Mouse (Mus musculus): ENCODE measurements around the gene Cltc. TPM values are rescaled to one million over a fixed set of nuclear protein-coding genes. Genes with fewer than 3 reads are reported as not detected.
"Not testable (repeated sequence)": the region's sequence is repeated elsewhere in the genome, so short reads cannot be mapped to it uniquely, and the experiment has no call there.

Gene Cltc
- polyA plus RNA-seq, 1 experiment from 2014 or later: 138 TPM

DNA sequence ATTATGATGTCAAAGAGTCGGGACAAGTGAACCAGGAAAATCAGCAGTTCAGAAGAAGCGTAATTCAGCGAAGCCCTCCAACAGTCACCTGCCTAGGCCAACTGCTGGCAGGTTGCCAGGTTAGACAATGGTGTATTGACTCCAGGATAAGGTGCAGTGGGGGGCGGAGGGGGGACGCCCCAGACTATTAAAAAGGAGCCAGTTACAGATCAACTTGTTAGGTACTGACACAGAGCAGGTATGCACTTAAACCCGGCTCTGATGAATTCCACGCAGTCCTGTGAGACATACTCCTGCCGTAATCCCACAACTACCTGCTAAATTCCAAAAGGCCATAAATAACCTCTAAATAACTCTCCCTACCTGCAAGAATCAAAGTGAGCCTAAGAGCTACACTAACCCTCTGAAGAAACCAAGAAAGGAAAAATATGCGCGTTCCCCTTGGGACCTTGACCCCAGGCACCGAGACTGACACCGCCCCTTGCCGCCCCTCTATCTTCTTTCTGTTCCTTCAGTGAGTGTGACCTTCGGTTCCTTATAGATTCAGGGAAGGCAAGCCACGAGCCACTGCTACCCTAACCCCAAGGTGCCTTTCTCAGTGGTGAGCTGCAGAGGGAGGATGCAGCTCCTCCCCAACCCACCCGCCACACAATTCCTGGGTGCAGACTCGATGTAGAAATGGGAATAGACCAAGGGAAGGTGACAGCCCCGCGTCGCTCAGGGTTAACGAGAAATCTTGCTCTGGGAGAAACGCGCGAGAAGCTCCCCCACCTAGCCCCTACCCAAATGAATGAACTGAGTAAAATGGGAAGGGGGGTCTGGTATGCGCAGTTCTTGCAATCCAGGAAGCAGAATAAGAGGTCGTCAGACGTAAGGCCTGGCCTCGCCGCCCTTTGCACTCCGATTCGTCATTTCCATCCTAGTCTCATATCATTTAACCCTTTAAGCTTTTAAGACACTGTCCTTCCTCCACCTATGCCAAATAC is 916 bp downstream of the Cltc start:
- peaks cover 13% of the 10 kb centered on the region; the same call in 1 of the 2 replicates for H3K36me3 ChIP-seq
- peaks cover 30% of the 10 kb centered on the region for H3K4me1 ChIP-seq (replicated peaks)
- no peaks in the 10 kb centered on the region for H3K9me3 ChIP-seq
- DNase-seq (ENCODE audit: low spot score): peak; percentile 4
- H3K4me3 ChIP-seq: peak overlapping the region; percentile 98
- 8% methylated on average over 31 of the region's 31 CpGs for WGBS
- H3K27ac ChIP-seq: peak overlapping the region; percentile 98
- H3K27me3 ChIP-seq (ENCODE audit: insufficient read depth, poor library complexity, severe bottlenecking): no peaks in the 10 kb centered on the region

DNA sequence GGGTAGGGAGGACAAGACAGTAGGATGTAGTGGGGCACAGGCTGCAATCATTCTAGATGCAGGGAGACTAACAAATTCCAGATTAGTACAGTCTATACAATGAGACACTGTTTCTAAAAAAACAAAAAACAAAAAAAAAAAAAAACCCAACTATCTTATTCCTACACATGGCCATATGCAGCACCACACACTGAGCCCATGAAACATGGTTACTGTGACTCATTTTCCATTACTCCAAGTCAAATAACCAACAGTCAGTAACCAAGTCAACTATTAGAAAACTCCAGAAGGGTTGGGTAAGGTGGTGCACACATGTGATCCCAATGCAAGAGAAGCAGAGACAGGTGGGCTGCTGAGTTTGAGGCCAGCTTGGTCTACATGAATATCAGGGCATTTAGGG is 5.0 kb downstream of the Cltc start:
- Histone ChIP-seq H3K4me1 (replicated peaks) (peaks cover 18% of the 10 kb centered on the region), H3K27ac (no peak overlapping the region), H3K36me3 (peaks cover 13% of the 10 kb centered on the region; the same call in 1 of the 2 replicates), H3K27me3 (ENCODE audit: insufficient read depth, poor library complexity, severe bottlenecking) (no peaks in the 10 kb centered on the region), H3K4me3 (no peak overlapping the region), H3K9me3 (no peaks in the 10 kb centered on the region)
- DNase-seq (ENCODE audit: low spot score): no peak

DNA sequence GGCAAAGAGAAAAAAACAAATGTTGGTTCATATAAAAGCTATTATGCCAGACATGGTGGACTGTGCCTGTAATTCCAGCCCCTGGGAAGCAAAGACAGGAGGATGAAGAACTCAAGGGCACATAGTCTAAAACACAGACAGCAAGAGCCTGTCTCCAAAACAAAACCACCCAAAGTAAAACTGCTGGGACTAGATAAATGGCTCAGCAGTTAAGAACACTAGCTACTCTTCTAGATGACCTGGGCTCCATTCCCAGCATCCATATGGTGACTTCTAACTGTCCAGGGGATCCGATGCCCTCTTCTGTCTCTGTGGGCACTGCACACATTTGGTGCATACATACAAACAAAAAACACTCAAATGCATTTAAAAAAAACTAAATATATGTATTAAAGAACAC is 6.4 kb downstream of the Cltc start:
- peaks cover 13% of the 10 kb centered on the region; the same call in 1 of the 2 replicates for H3K36me3 ChIP-seq
- 96% methylated on average over 1 of the region's 1 CpGs for WGBS
- no peaks in the 10 kb centered on the region for H3K9me3 ChIP-seq
- no peak overlapping the region for H3K4me3 ChIP-seq
- no peaks in the 10 kb centered on the region for H3K27me3 ChIP-seq (ENCODE audit: insufficient read depth, poor library complexity, severe bottlenecking)
- H3K4me1 ChIP-seq (replicated peaks): peaks cover 13% of the 10 kb centered on the region
- H3K27ac ChIP-seq: no peak overlapping the region
- no peak for DNase-seq (ENCODE audit: low spot score)

DNA sequence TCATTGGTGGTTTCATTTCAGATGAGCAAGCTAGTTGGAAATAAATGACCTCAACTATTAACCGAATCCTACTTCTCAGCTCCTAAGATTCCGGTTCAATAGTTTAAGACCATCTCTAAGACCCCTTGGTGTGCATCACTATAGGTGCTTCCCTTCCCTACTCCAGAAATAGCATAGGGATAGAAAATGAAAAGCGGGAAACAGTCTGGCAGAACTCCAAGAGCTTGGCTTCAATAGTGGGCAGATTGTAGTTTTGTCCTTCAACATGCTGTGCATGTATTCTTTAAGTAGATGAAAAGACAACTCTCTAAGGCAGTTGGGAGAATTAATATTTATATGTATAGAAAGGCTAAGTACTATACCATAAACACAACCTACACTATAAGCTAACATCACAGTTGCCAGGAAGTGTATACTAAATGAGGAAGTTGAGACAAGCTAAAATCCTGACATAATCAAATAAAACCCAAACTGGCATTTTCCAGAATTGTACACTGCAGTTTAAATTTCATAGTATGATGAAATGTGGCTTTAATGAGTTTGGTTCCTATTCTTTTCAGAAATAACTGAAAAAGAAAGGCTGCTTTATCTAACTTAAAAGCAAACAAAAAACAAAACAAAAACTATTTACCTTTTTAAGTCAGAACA is 7.5 kb downstream of the Cltc start:
- peaks cover 13% of the 10 kb centered on the region; the same call in 1 of the 2 replicates for H3K36me3 ChIP-seq
- 94% methylated on average over 3 of the region's 3 CpGs for WGBS
- H3K27ac ChIP-seq: no peak overlapping the region
- H3K27me3 ChIP-seq (ENCODE audit: insufficient read depth, poor library complexity, severe bottlenecking): no peaks in the 10 kb centered on the region
- H3K4me3 ChIP-seq: no peak overlapping the region
- DNase-seq (ENCODE audit: low spot score): no peak
- H3K9me3 ChIP-seq: no peaks in the 10 kb centered on the region
- H3K4me1 ChIP-seq (replicated peaks): peaks cover 3% of the 10 kb centered on the region; the same call in 1 of the 2 replicates

DNA sequence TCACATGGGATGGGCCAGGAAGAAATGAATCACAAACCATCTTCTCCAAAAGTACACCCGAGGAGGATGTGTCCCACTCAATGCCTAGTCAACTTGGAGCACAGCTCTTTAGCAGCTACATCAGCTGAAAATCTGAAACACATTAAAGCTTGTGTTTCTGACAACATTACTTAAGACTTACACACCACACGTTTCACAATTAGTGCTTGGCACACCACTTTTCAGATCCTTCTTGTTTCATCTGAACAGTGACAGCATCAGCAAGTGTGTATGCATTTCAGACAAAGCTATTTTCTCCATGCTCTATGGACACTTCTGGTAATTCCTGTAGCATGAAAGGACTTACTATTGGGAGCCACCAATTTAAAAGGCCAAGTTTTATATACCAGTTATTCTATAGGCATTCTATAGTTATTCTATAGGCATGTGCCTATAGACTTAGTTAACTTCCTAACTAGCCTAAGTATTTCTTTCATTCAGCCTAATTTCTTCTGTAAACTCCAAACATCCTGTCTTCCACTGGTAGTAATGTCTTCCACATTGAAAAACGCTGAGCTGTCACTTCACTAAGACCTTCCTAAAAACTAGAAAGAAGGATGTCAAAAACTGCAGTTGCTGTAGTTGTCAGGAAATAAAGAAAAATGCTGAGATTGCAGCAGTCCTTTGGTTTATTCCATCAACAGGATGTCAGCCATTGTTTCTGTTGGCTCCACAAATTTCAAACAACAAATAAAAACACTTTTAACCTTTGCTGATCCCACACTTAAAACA is 11.5 kb downstream of the Cltc start:
- no peak overlapping the region for H3K27ac ChIP-seq
- 86% methylated on average over 3 of the region's 3 CpGs for WGBS
- H3K4me1 ChIP-seq (replicated peaks): no peaks in the 10 kb centered on the region

DNA sequence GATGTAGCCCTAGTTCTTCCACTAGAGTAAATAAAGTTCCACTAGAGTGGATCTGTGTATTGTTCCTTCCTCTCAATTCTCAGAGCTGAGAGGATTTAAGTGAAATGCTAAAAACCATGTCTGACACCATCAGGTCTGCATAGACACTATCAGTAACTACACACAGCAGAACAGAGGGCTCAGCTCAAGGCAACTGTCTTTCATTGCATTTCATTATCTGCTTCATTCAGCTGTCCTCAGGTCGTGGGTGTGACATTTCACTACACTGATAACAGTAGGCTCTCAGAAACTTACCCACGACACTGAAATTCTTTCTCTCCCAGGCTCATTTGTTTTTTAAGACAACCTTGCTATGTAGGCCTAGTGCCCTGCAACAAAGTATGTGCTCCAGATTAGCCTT is 14.8 kb downstream of the Cltc start:
- Histone ChIP-seq H3K36me3 (peaks cover 8% of the 10 kb centered on the region; the same call in 1 of the 2 replicates), H3K27me3 (ENCODE audit: insufficient read depth, poor library complexity, severe bottlenecking) (no peaks in the 10 kb centered on the region), H3K4me3 (no peak overlapping the region), H3K27ac (no peak overlapping the region), H3K4me1 (replicated peaks) (no peaks in the 10 kb centered on the region), H3K9me3 (no peaks in the 10 kb centered on the region)
- DNase-seq (ENCODE audit: low spot score): no peak
- 68% methylated on average over 2 of the region's 2 CpGs for WGBS

More for the DNA sequence above, 11.5 kb downstream of the Cltc start:
- Histone ChIP-seq H3K4me3 (no peak overlapping the region), H3K36me3 (0 out of 2 replicates have a peak, but pooled peaks cover 4% of the 10 kb centered on the region), H3K27me3 (ENCODE audit: insufficient read depth, poor library complexity, severe bottlenecking) (no peaks in the 10 kb centered on the region), H3K9me3 (no peaks in the 10 kb centered on the region)
- DNase-seq (ENCODE audit: low spot score): no peak

DNA sequence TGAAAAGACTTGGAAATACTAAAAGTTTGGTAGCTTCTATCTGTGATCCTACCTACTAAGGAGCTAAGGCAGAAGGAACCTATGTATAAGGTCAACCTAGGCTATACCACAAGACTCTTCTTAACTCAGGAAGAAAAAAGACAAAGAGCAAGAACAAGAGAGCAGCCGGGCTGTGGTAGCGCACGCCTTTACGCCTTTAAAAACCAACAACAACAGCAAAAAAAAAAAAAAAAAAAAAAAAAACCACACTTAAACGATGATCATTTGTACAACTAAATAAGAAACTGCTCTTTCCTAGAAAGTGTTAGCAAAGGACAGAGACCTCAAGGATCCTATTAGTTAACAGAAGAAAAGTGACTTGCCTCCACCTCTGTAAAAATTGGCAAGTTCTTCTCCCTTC is 15.9 kb downstream of the Cltc start:
- Histone ChIP-seq H3K27me3 (ENCODE audit: insufficient read depth, poor library complexity, severe bottlenecking) (no peaks in the 10 kb centered on the region), H3K36me3 (peaks cover 14% of the 10 kb centered on the region), H3K4me3 (no peak overlapping the region), H3K4me1 (replicated peaks) (no peaks in the 10 kb centered on the region), H3K27ac (no peak overlapping the region), H3K9me3 (no peaks in the 10 kb centered on the region)
- DNase-seq (ENCODE audit: low spot score): no peak
- WGBS: 91% methylated on average over 5 of the region's 5 CpGs

DNA sequence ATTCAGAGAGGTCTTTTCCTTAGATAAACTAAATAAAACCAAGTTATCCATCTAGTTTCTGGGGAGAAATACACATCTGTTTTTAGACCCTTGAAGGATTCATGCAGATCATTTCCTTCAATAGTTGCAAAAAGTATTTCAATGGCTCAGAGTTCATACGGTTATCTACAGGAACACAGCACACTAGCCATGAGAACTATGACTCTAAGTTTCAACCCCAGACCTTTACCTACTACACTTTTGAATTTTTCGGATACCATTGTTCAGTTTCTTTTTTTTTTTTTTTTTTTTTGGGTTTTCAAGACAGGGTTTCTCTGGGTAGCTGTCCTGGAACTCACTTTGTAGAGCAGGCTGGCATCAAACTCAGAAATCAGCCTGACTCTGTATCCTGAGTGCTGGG is 17.9 kb downstream of the Cltc start:
- H3K27me3 ChIP-seq (ENCODE audit: insufficient read depth, poor library complexity, severe bottlenecking): no peaks in the 10 kb centered on the region
- H3K4me3 ChIP-seq: no peak overlapping the region
- H3K9me3 ChIP-seq: no peaks in the 10 kb centered on the region
- H3K27ac ChIP-seq: no peak overlapping the region
- peaks cover 28% of the 10 kb centered on the region for H3K36me3 ChIP-seq
- no peaks in the 10 kb centered on the region for H3K4me1 ChIP-seq (replicated peaks)
- WGBS: 93% methylated on average over 2 of the region's 2 CpGs
- DNase-seq (ENCODE audit: low spot score): no peak

DNA sequence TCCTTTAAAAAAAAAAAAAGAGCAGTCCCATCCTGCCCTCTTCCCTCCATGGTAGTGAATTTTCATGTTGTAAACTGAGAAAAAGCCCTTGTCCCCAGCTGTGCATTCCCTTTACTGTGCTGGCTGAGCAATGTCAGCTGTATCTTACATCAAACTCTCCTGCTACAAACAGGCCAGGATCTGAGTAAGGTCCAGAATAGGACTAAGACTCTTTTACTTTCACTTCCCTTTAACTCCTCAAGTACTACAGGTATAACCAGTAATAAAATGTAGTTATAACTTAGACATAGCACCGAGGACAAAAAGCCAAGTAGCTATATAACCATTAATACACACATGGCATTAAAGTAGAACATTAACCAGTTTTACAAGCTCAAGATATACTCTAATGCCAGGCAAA is 18.4 kb downstream of the Cltc start:
- no peaks in the 10 kb centered on the region for H3K4me1 ChIP-seq (replicated peaks)
- no peaks in the 10 kb centered on the region for H3K9me3 ChIP-seq
- H3K4me3 ChIP-seq: no peak overlapping the region
- H3K27ac ChIP-seq: no peak overlapping the region
- 94% methylated on average over 1 of the region's 1 CpGs for WGBS
- no peaks in the 10 kb centered on the region for H3K27me3 ChIP-seq (ENCODE audit: insufficient read depth, poor library complexity, severe bottlenecking)
- peaks cover 33% of the 10 kb centered on the region for H3K36me3 ChIP-seq
- no peak for DNase-seq (ENCODE audit: low spot score)

DNA sequence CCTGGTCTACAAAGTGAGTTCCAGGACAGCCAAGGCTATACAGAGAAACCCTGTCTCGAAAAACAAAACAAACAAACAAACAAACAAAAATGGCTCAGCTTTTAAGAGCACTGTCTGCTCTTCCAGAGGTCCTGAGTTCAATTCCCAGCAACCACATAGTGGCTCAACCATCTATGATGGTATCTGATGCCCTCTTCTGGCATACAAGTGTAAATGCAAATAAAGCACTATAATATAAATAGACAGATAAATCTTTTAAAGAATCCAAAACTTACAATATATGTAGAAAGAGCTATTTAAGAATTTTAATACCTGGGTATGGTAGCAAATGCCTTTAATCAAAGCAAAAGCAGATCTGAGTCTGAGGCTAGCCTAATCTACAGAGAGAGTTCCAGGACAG is 19.1 kb downstream of the Cltc start:
- not testable (repeated sequence) for DNase-seq (ENCODE audit: low spot score); H3K27me3 ChIP-seq (ENCODE audit: insufficient read depth, poor library complexity, severe bottlenecking); H3K9me3 ChIP-seq; H3K27ac ChIP-seq; H3K4me3 ChIP-seq; H3K4me1 ChIP-seq (replicated peaks)
- 95% methylated on average over 1 of the region's 1 CpGs for WGBS
- H3K36me3 ChIP-seq: peaks cover 39% of the 10 kb centered on the region

DNA sequence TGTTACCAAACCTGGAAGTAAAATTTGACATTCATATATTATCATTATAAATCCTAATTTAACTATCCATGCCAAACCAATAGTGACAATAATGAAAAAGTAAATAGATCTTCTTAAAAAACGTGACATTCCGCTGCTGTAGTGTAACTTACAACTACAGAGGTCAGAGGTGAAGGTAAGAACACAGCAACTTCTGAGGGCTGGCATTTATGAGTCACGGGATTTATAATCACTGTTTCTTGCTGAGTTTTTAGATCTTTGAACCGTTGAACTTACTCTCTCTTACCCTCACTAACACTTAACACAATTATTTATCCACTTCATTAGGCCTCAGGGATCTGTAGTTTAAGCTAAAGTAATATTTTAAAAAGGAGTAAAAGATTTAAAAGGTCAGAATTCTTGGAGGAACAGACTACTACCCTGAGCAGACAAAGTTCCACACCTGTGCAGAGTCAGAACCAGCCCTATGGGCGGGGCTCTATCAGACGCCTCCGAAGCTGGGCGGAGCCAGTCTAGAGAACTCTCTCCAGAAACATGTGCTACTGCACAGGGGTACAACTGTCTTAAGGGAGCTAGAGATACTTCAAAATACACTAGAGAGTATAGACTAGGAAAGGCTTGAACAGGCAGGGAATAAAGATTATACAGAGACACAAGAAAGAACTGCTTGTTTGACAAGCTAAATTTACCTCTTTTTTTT is 19.9 kb downstream of the Cltc start:
- Histone ChIP-seq H3K27me3 (ENCODE audit: insufficient read depth, poor library complexity, severe bottlenecking) (no peaks in the 10 kb centered on the region), H3K4me3 (no peak overlapping the region), H3K9me3 (no peaks in the 10 kb centered on the region), H3K27ac (no peak overlapping the region), H3K36me3 (peaks cover 43% of the 10 kb centered on the region), H3K4me1 (replicated peaks) (no peaks in the 10 kb centered on the region)
- no peak for DNase-seq (ENCODE audit: low spot score)
- WGBS: 88% methylated on average over 8 of the region's 8 CpGs

DNA sequence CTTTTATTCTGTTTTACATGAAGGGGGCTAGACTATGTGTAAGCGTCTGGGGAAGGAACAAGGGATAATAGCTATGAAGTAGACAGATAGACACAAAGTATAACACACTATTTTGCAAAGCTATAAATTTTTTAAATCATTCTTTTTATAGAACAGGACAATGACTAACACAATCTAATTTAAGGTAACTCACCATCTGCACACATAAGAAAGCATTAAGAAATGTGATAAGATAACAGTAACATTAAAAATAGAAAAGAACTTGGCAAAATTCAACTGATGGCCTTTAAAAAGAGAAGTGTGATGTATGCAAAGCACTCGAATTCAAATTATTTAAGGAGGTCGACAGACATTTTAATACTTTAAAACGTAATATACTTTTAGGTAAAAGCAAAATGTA is 22.4 kb downstream of the Cltc start:
- WGBS: 94% methylated on average over 4 of the region's 4 CpGs
- no peak overlapping the region for H3K4me3 ChIP-seq
- no peaks in the 10 kb centered on the region for H3K4me1 ChIP-seq (replicated peaks)
- no peaks in the 10 kb centered on the region for H3K27me3 ChIP-seq (ENCODE audit: insufficient read depth, poor library complexity, severe bottlenecking)
- no peak for DNase-seq (ENCODE audit: low spot score)
- peaks cover 60% of the 10 kb centered on the region for H3K36me3 ChIP-seq
- H3K27ac ChIP-seq: no peak overlapping the region
- no peaks in the 10 kb centered on the region for H3K9me3 ChIP-seq

All from hindbrain, embryonic 10.5 days (tissue).